ENCODE assay signal across 7 mouse cellular contexts in genomic region chr2:32874951-32875674, GRCm38 (mm10). TPM values are rescaled to one million over a fixed set of nuclear protein-coding genes. Genes with fewer than 3 reads are reported as not detected.
DNase-seq lines count a peak whose midpoint lies in the region; ATAC-seq and TF ChIP-seq lines count a peak whose summit lies in the region.

No protein-coding gene starts in this region.

- H3K4me1 ChIP-seq in ES-Bruce4 (ENCODE audit: control insufficient read depth, insufficient read depth, low read length), result peaks cover 11% of the 10 kb centered on the region
- H3K4me1 ChIP-seq in heart, postnatal 0 days (ENCODE audit: control insufficient read depth, insufficient read depth), result peaks cover 38% of the 10 kb centered on the region
- H3K4me1 ChIP-seq in lung, embryonic 14.5 days (ENCODE audit: insufficient read depth), result peaks cover 30% of the 10 kb centered on the region

- peak overlapping the region; percentile 89 for H3K4me3 ChIP-seq in ES-Bruce4 (ENCODE audit: low read depth, low read length)
- peak overlapping the region; percentile 74 for H3K4me3 ChIP-seq in heart, postnatal 0 days (ENCODE audit: low read depth, low read length)
- H3K4me3 ChIP-seq in lung, embryonic 14.5 days (ENCODE audit: low read depth, low read length), result peak overlapping the region; percentile 88

- TF ChIP-seq CTCF in ES-Bruce4 (IDR thresholded peaks at IDR 0.05; ENCODE audit: low read depth, low read length), result no peak
- TF ChIP-seq CTCF in heart, postnatal 0 days (IDR thresholded peaks at IDR 0.05; ENCODE audit: low read depth), result no peak
- TF ChIP-seq CTCF in lung, embryonic 14.5 days (IDR thresholded peaks at IDR 0.05; ENCODE audit: low read depth), result no peak

- peak; percentile 55 for DNase-seq in 416B (ENCODE audit: low read depth)
- DNase-seq in heart, postnatal 0 days (ENCODE audit: low spot score), result no peak
- peak; percentile 67 for DNase-seq in lung, embryonic 14.5 days
- no peak for DNase-seq in urinary bladder, postnatal 25 days (ENCODE audit: low spot score)
- no peak for DNase-seq in left cerebral cortex, postnatal 25 days (ENCODE audit: low spot score in 2 of 2)
- DNase-seq in frontal cortex, postnatal 25 days (ENCODE audit: low spot score in 2 of 2), result no peak

- no peaks in the 10 kb centered on the region for H3K9me3 ChIP-seq in ES-Bruce4 (replicated peaks; ENCODE audit: control insufficient read depth, insufficient read depth, low read length, poor library complexity, severe bottlenecking)
- H3K9me3 ChIP-seq in heart, postnatal 0 days (replicated peaks; ENCODE audit: control insufficient read depth, low read length), result no peaks in the 10 kb centered on the region
- H3K9me3 ChIP-seq in lung, embryonic 14.5 days (ENCODE audit: low read depth, low read length), result no peaks in the 10 kb centered on the region

- H3K36me3 ChIP-seq in ES-Bruce4 (ENCODE audit: control insufficient read depth, insufficient read depth, low read length, poor library complexity, severe bottlenecking), result no peaks in the 10 kb centered on the region
- H3K36me3 ChIP-seq in heart, postnatal 0 days (replicated peaks; ENCODE audit: control insufficient read depth, insufficient read depth, low read length), result no peaks in the 10 kb centered on the region
- no peaks in the 10 kb centered on the region for H3K36me3 ChIP-seq in lung, embryonic 14.5 days (ENCODE audit: insufficient read depth)

- H3K27me3 ChIP-seq in ES-Bruce4 (ENCODE audit: control insufficient read depth, insufficient read depth, low read length, poor library complexity, severe bottlenecking), result no peaks in the 10 kb centered on the region
- no peaks in the 10 kb centered on the region for H3K27me3 ChIP-seq in heart, postnatal 0 days (ENCODE audit: control insufficient read depth, insufficient read depth, low read length)
- H3K27me3 ChIP-seq in lung, embryonic 14.5 days (ENCODE audit: insufficient read depth, low read length), result no peaks in the 10 kb centered on the region

- no peak for TF ChIP-seq POLR2A in ES-Bruce4 (IDR thresholded peaks at IDR 0.05; ENCODE audit: insufficient read depth, low read length)

- no peak for TF ChIP-seq EP300 in ES-Bruce4 (IDR thresholded peaks at IDR 0.05; ENCODE audit: insufficient read depth, low read depth, low read length)
- TF ChIP-seq EP300 in heart, postnatal 0 days (IDR thresholded peaks at IDR 0.05; ENCODE audit: low read depth), result no peak

- H3K4me2 ChIP-seq in heart, postnatal 0 days (ENCODE audit: low read depth, low read length), result peak overlapping the region; percentile 92
- H3K4me2 ChIP-seq in lung, embryonic 14.5 days, result peak overlapping the region; percentile 87

- intact Hi-C loops in left cerebral cortex, postnatal 25 days (cut with DNase I), result no loop called here

- no peak overlapping the region for H3K27ac ChIP-seq in ES-Bruce4 (ENCODE audit: insufficient read depth, low read length)
- peak overlapping the region; percentile 93 for H3K27ac ChIP-seq in heart, postnatal 0 days (ENCODE audit: low read depth)
- peak overlapping the region; percentile 94 for H3K27ac ChIP-seq in lung, embryonic 14.5 days (ENCODE audit: low read depth)

- 3% methylated on average over 15 of the region's 15 CpGs for WGBS in heart, postnatal 0 days
- 5% methylated on average over 15 of the region's 15 CpGs for WGBS in lung, embryonic 14.5 days

- H3K9ac ChIP-seq in ES-Bruce4 (ENCODE audit: low read depth, poor library complexity, severe bottlenecking), result peak overlapping the region; percentile 60
- H3K9ac ChIP-seq in heart, postnatal 0 days (replicated peaks; ENCODE audit: low read depth, low read length), result peak overlapping the region; percentile 85
- peak overlapping the region; percentile 83 for H3K9ac ChIP-seq in lung, embryonic 14.5 days

- ATAC-seq in heart, postnatal 0 days (ENCODE audit: insufficient read depth, low read depth), result peak; percentile 0; the same call in 1 of the 2 replicates
- peak; percentile 8 for ATAC-seq in lung, embryonic 14.5 days (ENCODE audit: insufficient read depth)

RNA-seq across cellular contexts. Expression of gene Fam129b, which starts 0.8 kb away (rescaled TPM):
- 65.5 and 71.6 TPM in 2 replicates for polyA plus RNA-seq in ES-Bruce4 (2011; ENCODE audit: insufficient read depth, insufficient read length, low read depth, missing spikeins)
- 59.6 and 60.1 TPM in 2 replicates for total RNA-seq in heart, postnatal 0 days (2014; rRNA removed; ENCODE audit: low replicate concordance)
- 25.2 and 25.3 TPM in 2 replicates for polyA plus RNA-seq in heart, postnatal 0 days (2015; fragmentation: Nextera tagmentation; extraction: Ambion mirVana)
- 41.2 and 46.5 TPM in 2 replicates for polyA plus RNA-seq in lung, embryonic 14.5 days (2014; fragmentation: Nextera tagmentation; extraction: Ambion mirVana)
- 10 to 100 TPM; 20.8 to 24.6 TPM for total RNA-seq in left cerebral cortex, postnatal 25 days (2021)

RNA-seq across cellular contexts. Expression of gene Stxbp1, which starts 28.1 kb away (rescaled TPM):
- 21.1 and 22.0 TPM in 2 replicates for polyA plus RNA-seq in ES-Bruce4 (2011; ENCODE audit: insufficient read depth, insufficient read length, low read depth, missing spikeins)
- total RNA-seq in heart, postnatal 0 days (2014; rRNA removed; ENCODE audit: low replicate concordance), result 12.6 and 46.0 TPM in 2 replicates
- 20.9 and 23.5 TPM in 2 replicates for polyA plus RNA-seq in heart, postnatal 0 days (2015; fragmentation: Nextera tagmentation; extraction: Ambion mirVana)
- 20.7 and 22.2 TPM in 2 replicates for polyA plus RNA-seq in lung, embryonic 14.5 days (2014; fragmentation: Nextera tagmentation; extraction: Ambion mirVana)
- 1,000 to 10,000 TPM in 1 of 2 experiments, 100 to 1,000 TPM in 1; 957 to 1,021 TPM for total RNA-seq in left cerebral cortex, postnatal 25 days (2021)

Comparison
In these comparisons a context has a peak if more than half of its experiments do, and no peak if none do; other contexts are left out.
1. DNase-seq: peak in 416B (single experiment) and lung, embryonic 14.5 days (single experiment); none in heart, postnatal 0 days (single experiment), urinary bladder, postnatal 25 days (single experiment), left cerebral cortex, postnatal 25 days (0 of 2) and frontal cortex, postnatal 25 days (0 of 2).
2. Peak in every context shown above with its lines, with median percentiles within 50 percentile points of each other: H3K4me3 ChIP-seq and H3K9ac ChIP-seq.